Mouse (Mus musculus) brain, embryonic 14.5 days (tissue): Measurements from ENCODE around the gene Sf3a1.

ENCODE experiments used
- CTCF ChIP-seq: fragments of 200-500 bp; IDR thresholded peaks from 2 replicates; pipeline ENCODE4 v1.5.1; 2012; ENCODE audit warnings: inconsistent platforms, mild to moderate bottlenecking, moderate library complexity, borderline replicate concordance; ENCODE audit not compliant: insufficient read depth, insufficient read length; ENCODE audit errors: extremely low read depth
- POLR2A ChIP-seq: fragments of 200-500 bp; IDR thresholded peaks from 2 replicates; pipeline ENCODE4 v1.6.1; 2012; ENCODE audit warnings: mild to moderate bottlenecking, inconsistent platforms, borderline replicate concordance; ENCODE audit not compliant: poor library complexity, insufficient read depth, insufficient read length, severe bottlenecking; ENCODE audit errors: extremely low read depth

GRCm38 (mm10) chr11:4121691-4122090 is 38.5 kb upstream of the Sf3a1 start:
- TF ChIP-seq CTCF (no peak), POLR2A (no peak)
